Mouse (Mus musculus) cerebellum, postnatal 36 days (tissue): ENCODE data around the gene Hmgxb4.

Source experiments
- DNase-seq, 2 experiments: peaks; one replicate each; pipeline ENCODE4 v3.0.0; 2021 to 2022; ENCODE audit warnings: mixed read lengths in 2 of 2

Gene Hmgxb4

DNA sequence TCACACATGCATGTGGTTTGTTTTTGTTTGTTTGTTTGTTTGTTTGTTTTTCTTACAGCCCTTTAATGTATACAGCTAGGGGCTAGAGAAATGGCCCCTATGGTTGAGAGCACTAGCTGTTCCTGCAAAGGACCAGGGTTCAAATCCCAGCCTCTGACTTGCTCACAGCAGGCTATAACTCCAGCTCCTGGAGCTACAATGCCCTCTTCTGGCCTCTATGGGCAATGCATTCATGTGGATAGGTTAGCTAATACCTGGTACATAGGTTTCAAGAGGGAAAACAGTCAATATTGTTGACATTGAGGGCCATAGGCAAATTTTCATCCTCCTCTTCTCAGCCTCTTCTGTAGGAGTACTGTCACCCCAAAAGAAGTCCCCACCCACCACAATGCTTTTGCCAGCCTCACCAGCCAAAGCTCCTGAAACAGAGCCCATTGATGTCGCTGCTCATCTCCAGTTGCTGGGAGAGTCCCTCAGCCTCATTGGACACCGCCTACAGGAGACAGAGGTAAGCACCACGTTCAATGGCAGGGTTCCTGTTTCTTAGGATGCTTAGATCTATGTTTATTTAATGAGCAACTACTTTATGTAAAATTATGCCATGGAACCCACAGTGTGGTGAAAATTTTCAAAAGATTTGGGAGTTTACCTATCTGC is 30.6 kb downstream of the Hmgxb4 start:
- DNase-seq: no peak

DNA sequence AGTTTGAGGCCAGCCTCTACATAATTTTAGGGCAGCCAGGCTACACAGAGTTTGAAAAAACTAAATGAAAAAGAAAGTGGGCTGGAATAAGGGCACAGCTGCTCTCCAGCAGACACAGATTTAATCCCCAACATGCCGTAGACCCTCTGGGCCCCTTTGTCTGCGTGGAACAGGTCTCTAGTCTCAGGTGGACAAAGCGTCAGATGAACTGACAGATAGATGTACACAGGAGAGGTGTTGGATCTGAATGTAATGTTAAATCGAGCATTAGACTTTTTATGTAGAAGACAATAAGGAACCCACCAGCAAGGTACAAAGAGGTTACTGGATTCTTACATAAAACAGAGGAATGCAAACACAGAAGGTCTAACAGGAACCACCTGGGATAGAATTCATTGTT is 32.7 kb downstream of the Hmgxb4 start:
- DNase-seq: no peak

DNA sequence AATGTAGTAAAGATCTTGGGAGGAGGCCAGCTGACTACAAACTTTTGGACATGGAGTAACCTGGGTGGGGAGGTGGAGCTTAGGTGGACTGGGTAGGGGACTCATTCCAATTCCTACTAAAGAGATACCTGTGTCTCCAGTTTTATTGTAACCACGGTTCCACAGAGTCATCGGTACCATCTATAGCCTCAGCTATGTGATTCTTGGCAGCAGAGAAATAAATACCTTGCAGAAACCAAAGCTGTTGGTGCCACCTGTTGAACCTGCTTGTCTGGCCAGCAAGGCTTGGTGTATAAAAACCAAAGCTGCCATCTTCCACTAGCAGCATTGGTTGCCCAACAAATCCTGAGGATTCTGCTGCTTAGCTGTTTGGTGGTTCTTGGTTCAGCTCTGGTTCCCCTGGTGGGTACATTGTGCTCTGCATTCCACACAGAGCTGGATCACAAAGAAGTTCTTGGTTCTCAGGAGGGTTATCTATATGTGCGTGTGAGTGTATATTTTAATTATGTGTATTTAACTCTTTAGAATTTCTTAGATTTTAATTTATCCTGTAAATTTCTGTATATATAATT is 37.4 kb downstream of the Hmgxb4 start:
- no peak for DNase-seq

DNA sequence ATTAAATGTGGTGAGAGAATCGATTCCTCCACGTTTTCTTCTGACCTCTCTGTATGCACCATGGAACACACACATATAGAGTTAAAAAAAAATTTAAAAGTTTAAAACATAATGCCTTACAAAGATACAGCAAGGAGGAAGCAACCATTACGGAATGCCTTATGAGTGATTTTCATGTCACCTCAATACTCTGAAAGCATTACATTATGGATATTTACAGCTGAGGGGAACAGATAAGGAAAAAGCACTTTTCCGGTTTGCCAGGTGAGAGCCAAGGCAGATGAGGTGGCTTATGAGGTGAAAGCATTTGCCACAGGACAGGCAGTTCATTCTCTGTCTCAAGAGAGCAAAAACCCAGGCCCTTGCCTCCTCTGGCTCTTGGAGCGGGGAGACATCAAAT is 39.8 kb downstream of the Hmgxb4 start:
- DNase-seq: no peak

DNA sequence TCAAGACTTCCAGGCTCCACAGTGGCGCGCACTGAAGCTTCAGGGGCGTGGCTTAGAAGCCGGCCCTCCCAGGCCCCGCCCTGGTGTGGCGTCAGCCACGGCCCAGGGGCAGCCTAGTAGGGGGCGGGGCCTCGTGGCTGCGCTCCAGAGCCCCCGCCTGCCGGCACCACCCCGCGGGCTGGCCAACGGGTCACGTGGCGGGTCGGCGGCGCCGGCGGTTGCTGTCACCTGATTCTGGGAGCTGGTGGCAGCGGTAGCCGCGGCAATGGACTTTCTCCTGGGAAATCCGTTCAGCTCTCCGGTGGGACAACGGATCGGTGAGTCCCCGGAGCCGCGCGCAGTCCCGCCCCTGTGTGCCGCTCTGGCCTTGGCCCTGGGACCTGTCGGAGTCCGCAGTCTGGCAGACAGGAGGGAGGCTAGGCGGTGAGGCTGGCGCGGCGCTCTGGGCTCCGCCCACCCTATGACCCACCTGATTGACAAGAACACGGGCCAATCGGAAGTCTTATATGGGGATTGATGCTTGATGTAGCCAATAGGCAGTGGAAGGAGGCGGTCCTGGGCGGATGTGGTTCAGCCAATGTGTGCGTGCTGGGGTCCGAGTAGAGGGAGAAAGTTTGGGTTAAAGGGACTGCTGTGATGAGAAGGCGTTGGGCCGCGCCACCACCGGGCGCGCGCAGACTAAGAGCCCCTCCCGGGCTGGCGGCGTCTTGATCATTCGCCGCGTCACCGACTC is 40.5 kb downstream of the Hmgxb4 start, which contains the start of gene Tom1:
TSS of gene Tom1 (plus strand) at position 195 of the 733 bp plus-strand sequence.
- peak; percentile 96 to 100 for DNase-seq

DNA sequence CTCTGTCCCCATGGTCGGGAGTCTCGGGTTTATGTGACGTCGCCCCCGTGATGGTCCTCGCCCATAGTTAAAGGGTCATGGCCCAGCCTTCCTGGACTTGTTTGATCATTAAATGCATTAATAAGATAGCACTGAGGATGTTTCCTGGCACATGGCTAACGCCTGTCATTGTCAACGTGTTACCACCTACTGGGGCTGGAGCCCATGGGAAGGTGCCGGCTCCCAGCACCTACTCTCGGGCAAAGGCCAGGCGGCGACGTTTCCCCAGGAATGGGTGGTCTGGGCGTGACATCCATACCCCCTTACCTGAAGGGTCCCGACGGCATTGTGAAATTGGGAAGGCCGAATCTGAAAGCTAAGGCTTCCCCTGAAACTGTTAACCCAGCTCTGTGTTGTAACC is 41.1 kb downstream of the Hmgxb4 start:
- DNase-seq: no peak

DNA sequence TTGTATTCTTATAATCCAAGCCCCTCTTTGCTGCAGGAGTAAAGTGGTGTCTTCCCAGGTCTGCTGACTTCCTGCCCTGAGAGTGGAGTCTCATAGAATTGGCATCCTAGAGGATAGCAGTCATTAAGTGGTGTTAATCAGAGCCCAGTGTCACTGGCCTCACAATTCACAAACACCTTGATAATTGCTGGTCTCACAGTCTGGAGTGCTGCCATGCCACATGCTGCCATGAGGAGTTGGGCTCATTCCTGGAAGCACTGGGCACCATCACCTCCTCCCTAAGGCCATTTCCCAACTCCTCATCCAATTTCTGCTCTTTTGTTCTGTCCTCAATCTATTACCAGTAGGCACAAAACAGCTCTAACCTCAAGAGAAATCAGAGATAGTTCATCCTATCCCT is 42.5 kb downstream of the Hmgxb4 start:
- DNase-seq: peak; percentile 16 to 17

DNA sequence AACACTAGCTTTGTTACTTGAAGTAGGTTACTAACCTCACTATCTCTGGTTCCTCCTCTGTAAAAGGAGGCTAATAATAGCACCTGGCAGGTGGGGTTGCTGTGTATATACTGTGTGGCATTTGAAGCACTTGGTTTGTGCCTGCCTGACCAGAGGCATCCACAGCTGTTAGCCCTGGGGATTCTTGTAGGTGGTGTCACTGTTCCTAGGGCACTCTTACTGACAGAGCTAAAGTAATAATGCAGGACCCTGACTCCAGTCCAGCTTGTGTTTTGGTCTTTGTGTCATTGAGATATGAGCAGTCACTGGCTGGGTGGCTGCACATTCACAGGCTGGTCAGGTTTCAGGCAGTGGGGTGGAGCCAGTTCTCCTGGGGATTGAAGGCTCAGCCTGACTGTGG is 45.3 kb downstream of the Hmgxb4 start:
- DNase-seq: no peak

DNA sequence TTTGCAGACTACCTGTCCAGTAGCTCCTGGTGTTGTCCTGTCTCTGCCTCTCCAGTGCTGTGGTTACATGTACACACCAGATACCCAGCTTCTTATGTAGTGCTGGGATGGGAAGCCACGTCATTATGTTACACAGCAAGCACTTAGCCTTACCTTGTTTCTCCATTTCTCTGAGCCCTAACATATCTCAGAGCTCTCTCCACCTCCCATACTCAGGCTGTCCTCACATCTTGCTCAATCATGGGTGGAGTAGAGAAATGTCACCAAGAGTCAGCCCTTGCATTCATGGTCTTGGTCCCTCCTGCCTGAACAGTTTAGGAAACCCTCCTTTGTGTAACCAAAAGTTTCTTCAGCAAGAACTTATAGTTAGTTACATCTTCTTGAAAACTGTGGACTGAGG is 46.6 kb downstream of the Hmgxb4 start:
- no peak for DNase-seq

DNA sequence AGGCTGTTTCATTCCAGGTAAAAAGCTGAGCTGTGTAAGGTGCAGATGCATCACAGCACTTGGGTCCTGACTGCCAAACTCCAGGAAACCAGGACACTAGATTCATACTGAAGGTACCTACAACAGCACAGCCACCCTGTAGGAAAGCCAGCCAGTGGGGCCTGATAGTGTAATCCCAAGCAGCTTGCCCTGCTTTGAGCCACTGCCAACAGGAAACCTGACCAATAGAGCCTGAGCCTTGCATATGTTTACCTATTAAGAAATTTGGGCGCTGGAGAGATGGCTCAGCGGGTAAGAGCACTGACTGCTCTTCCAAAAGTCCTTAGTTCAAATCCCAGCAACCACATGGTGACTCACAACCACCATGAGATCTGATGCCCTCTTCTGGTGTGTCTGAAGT is 49.0 kb downstream of the Hmgxb4 start:
- peak; percentile 24 to 46 for DNase-seq

DNA sequence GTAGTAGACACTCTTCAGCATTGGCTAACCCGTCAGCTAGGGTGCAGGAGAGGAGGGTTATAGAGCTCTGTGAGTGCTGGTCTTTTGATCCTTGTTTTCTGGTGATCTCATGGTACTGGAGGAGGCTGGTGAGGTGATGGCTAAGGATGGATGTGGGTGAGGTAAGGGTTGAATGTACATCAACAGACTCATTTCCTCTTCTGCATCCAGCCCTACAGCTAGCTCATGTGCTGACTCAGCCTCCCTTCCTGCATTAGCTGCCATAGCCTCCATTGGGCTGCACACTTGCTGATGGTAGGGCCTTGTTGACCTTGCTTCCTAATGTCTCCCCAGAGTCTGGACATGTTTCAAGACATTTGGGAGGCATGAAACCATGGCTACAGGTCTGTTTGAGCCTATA is 49.8 kb downstream of the Hmgxb4 start:
- no peak for DNase-seq

DNA sequence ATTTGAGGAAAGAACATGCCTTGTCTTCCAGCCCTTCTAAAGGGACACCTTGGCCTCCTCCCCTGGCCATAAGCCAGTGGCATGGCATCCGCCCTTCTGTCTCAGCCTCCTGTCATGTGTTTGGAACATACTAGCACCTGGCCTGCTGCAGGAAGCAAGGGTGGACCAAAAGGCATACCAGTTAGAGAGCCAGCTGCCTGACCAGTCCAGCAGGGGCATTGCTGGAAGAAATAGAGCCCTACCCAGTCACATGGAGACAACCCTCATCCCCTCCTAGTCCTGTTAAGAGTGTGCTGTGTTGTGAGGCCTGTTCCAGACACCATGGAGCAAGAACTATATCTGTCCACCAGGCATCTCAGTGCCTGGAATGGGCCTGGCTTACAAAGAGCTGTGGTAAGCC is 53.1 kb downstream of the Hmgxb4 start:
- DNase-seq: peak; percentile 45

DNA sequence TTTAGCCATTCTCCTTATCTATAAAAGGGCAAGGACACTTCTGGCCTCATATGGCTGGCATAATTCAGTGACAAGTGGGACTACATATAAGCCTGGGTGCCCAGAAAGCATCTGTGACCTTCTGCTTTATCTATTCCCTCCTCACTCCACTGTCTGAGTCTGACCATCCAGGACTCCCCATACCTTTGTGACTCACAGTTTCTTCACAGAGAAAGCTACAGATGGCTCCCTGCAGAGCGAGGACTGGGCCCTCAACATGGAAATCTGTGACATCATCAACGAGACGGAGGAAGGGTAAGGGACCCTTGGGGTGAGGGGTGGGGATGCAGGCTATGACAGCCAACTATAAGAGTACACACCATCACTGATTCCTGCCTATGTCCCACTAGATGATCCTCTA is 54.6 kb downstream of the Hmgxb4 start:
- DNase-seq: no peak

DNA sequence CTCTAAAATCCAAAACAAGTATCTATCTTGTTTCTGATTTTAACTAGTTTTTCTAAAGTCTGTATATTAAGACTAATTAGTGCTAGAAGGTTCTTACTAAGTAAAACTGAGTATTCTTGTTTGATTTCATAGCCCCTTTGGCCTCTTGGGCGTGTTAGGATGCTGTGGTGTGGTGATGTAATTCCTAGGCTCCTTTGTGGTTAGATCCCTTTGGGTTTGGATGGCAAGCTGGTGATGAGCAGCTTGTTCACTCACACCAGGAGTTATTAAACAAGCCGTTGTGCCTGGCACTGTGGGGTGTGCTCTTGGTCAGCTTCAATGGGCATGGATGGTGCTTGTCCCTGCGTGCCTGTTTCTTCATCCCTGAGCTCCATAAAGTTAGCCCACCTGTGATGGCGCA is 60.2 kb downstream of the Hmgxb4 start:
- no peak for DNase-seq

DNA sequence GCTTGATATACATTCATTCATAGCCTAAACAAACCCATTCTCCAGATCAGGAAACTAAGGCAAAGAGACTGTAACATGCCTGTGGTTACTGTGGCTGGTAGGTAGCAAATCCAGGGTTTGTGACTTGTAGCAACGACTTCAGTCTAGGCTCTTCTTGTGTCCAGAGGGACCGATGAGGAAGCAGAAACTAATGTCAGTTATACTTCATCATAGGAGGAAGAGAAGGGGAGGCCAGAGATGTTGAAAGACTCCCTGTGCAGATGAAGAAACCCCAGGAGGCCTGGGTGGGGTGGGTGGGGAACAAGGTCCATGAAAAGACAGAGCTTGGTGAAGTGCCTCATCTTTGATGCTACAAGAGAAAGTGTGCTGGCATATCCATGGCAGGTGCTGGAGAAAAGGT is 62.5 kb downstream of the Hmgxb4 start:
- DNase-seq: no peak

DNA sequence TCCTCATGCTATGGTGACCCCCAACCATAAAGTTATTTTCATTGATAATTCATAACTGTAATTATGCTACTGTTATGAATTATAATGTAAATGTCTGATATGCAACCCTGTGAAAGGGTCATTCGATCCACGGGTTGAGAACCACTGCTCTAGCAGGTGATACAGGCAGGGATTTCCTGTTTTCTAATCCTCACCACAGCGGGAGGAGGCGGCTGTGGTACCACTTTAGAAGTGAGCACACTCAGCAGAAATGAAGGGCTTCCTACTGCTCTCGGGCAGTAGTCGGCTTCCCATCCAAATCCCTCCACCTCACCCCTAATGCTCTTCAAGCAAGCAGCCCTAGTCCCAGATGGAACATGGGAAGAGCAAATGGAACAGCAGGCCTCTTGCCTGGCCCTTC is 66.9 kb downstream of the Hmgxb4 start:
- no peak for DNase-seq

DNA sequence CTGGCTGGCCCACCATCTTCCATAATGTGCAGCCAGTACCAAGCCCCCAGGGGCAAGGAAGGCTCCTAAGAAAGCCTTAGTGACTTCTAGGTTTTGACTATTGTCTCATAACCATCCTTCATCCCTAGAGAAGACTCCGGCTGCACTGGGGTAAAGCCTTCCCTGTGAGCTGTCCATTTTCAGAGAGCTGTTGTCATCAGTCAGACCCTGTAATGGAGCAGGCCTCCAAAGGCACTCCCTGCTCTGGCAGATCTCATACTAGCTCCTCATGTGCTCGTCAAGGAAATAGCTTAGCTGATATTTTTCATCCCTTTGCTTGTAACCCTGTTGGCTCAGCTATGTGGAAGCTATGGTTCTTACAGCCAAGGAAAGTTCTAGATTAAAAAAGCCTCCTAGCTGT is 67.7 kb downstream of the Hmgxb4 start:
- no peak for DNase-seq

DNA sequence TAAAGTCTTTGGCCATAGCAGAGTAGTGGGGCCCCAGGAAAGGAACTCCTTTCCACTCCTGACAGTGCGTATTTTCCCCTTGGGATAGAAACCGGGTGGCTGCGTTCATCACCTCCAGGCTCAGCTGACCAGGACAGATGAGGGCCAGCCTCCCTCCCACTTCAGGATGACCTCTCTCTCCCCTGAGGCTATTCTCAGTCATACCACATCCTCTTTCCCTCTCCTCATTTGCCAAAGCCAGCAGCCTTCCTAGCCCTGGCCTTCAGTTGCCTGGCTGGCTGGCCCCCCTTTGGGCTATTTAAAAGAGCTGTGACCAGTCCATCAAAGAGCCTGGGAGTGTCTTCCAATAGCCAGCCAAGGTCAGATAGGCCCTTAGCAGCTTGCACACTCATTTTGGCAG is 70.1 kb downstream of the Hmgxb4 start:
- DNase-seq: no peak

DNA sequence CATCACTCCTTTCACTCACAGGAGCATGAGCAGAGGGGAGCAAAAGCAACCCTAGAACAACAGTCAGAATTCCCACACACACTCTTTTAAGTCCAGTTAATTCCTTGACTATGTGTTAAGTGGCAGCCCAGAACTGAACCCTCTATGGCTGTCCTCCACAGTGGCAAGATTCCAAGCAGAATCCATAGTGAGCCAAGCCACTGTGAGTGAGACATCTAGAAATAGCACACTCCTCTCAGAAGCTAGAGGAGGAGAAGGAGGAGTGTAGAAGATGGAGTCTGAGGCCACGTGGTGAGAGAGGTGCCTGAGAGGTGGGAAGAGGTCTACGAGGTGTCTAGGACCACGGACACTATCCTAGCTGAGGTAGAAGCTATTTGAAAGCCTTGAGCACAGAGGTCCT is 71.6 kb downstream of the Hmgxb4 start:
- DNase-seq: no peak

DNA sequence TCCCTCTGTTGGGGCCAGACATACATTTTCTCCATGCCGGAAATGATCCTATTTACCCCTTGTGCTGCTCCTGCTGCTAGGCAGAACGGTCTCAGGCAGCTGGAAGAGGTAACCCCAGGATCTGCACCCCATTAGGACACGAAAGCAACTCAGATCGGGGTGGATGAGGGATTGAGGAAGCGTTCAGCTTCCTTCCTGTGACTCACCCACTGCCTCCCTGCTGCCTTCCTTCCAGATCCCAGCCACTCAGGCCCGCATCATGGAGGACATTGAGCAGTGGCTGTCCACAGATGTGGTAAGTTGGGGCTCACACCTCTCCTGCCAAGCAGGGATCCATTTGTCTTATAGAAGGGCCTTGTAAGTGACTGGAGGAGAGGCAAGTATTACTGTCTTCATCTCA is 74.1 kb downstream of the Hmgxb4 start:
- no peak for DNase-seq

DNA sequence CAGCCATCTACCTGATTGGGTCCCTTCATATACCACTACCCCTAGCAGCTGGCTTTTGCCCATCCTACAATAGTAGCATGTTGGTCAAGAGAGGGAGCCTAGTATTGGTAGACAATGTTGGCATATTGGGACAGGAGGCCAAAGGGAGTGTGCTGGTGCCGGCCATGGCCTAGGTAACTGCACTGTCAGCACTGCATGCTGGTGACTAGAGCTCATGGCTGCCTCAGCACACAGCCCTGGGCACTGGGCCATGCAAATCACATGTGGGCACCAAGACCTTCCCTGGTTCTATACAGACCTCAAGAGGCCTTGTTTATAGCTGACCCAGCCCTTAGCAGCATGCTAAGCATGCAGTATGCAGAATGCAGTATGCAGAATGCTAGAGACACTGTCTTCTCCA is 77.1 kb downstream of the Hmgxb4 start:
- DNase-seq: no peak

DNA sequence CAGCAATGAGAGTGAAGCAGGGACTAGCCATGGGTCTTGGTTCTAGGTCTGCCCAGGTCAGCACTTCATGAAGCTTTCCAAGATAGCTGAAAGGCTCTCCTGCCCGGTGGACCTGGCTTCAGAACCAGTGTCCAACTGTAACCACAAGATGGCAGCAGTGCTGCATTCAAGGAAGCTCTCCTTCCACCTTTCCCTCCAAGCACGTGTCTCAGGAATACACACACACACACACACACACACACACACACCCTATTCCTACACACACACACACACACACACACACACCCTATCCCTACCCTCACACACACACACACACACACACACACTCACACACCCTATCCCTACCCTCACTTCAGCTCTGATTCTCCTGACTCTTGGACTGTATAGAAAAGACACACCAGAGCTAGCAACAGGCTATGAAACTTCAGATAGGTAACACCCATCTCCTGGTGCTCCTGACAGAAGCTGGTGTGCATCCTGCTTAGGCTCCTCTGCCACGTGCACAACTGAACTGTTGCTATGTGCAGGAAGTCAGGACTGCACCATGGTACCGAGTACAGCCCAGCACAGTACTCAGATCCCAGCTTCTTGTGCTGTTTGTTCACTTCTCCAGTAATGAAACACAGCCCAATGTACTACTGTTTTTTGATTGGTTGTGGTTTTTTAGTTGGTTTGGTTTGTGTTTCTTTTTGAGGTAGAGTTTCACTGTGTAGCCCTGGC is 78.6 kb downstream of the Hmgxb4 start:
- DNase-seq: peak; percentile 79 to 83

DNA sequence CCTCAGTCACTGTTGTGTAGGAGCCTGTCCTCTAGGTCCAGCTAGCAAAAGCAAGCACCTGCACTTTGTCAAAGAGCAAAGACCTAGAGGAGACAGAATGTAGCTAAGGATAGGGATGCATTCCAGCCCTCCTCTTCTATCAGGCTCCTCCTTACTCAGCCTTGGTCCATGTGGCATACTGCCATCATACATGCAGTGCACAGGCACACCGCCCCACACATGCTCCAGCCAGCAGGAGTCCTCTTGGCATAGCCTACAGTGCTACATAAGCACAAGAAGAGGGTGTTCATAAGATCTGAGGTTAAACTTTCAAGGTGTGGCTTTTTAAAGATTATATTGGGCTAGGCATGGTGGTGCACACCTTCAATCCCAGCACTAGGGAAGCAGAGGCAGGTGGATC is 81.7 kb downstream of the Hmgxb4 start:
- no peak for DNase-seq

DNA sequence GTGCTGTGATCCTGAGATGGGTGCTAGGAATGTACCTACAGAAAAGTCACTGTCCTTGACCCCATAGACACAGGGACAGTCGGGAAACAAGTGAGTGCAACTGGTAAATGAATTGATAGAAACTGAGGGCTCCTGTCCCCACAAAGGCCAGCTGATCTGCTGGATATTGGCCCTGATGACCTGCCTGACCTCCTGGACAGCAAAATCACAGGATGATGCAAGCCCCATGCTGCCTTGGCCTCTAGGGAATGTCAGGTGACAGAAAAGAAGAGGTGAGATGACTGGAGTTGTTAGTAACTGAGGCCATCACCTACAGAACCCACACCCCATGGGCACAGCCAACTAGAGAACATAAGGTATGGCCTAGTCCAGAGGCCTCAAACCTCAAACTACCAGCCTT is 85.1 kb downstream of the Hmgxb4 start:
- no peak for DNase-seq
